Mouse (Mus musculus) spleen, adult 2 months (tissue): ENCODE measurements at regions not wholly inside any gene's neighbourhood (a gene's known extent, or its start where the extent isn't known, plus 50 kb on each side); places are given as distances from the start of the nearest gene placed in this dataset.

Experiments
- DNase-seq, 2 experiments: peaks; one replicate each; pipeline versions ENCODE4 v3.0.0 to v3.0.0-alpha.2; 2012 to 2021; ENCODE audit warnings: low spot score in 2 of 2, low read depth in 1 of 2
- H3K27ac ChIP-seq: fragments of 200-500 bp; 2 replicates; pipeline ENCODE4 v1.5.1; 2012; ENCODE audit warnings: low read length, inconsistent platforms; ENCODE audit not compliant: insufficient read depth
- H3K27me3 ChIP-seq: fragments of 200-500 bp; 2 replicates; pipeline ENCODE4 v1.6.1; 2012; ENCODE audit warnings: mild to moderate bottlenecking, moderate library complexity, low read length, inconsistent platforms; ENCODE audit not compliant: control insufficient read depth, insufficient read depth
- H3K36me3 ChIP-seq: fragments of 200-500 bp; 2 replicates; pipeline ENCODE4 v1.6.1; 2012; ENCODE audit warnings: mild to moderate bottlenecking, low read length, inconsistent platforms; ENCODE audit not compliant: control insufficient read depth, insufficient read depth
- H3K4me1 ChIP-seq: fragments of 200-500 bp; 2 replicates; pipeline ENCODE4 v1.6.1; 2011; ENCODE audit warnings: inconsistent platforms; ENCODE audit not compliant: control insufficient read depth, insufficient read depth, insufficient read length
- H3K4me3 ChIP-seq: fragments of 200-500 bp; 2 replicates; pipeline ENCODE4 v1.5.1; 2011; ENCODE audit warnings: mild to moderate bottlenecking, inconsistent platforms; ENCODE audit not compliant: insufficient read depth, insufficient read length; ENCODE audit errors: extremely low read depth
- CTCF ChIP-seq: fragments of 200-500 bp; IDR thresholded peaks from 2 replicates; pipeline ENCODE4 v1.5.1; 2011; ENCODE audit warnings: mild to moderate bottlenecking, inconsistent platforms; ENCODE audit not compliant: insufficient read depth, insufficient read length, insufficient replicate concordance; ENCODE audit errors: extremely low read depth
- POLR2A ChIP-seq: fragments of 200-500 bp; IDR thresholded peaks from 2 replicates; pipeline ENCODE4 v1.6.1; 2011; ENCODE audit warnings: low read depth, low read length, inconsistent platforms
- WGBS: fragments of 180-500 bp; shearing (Covaris S2); methylation state at CpG from one replicate; pipeline ENCODE4 v1.1.7; 2018; 5-methylcytosine and 5-hydroxymethylcytosine counted together

GRCm38 (mm10) chr5:120280991-120281602 lies 150.4 kb upstream of the Lhx5 start:
- peaks cover 9% of the 10 kb centered on the region for H3K27me3 ChIP-seq
- TF ChIP-seq POLR2A, result no peak
- TF ChIP-seq CTCF, result no peak
- DNase-seq, result no peak
- 11% methylated on average over 22 of the region's 22 CpGs for WGBS
- H3K36me3 ChIP-seq, result no peaks in the 10 kb centered on the region
- H3K27ac ChIP-seq, result no peak overlapping the region
- H3K4me3 ChIP-seq, result no peak overlapping the region
- no peaks in the 10 kb centered on the region for H3K4me1 ChIP-seq

- no peaks in the 10 kb centered on the region for H3K36me3 ChIP-seq
- TF ChIP-seq POLR2A (no peak), CTCF (no peak)
- no peak overlapping the region for H3K4me3 ChIP-seq
- peaks cover 9% of the 10 kb centered on the region for H3K27me3 ChIP-seq
- no peak overlapping the region for H3K27ac ChIP-seq
- DNase-seq, result no peak
- WGBS, result 38% methylated on average over 18 of the region's 18 CpGs
- no peaks in the 10 kb centered on the region; the same call in 1 of the 2 replicates for H3K4me1 ChIP-seq
Observed at GRCm38 (mm10) chr5:120281840-120282565, 149.5 kb upstream of the Lhx5 start.

- no peak for DNase-seq
- H3K36me3 ChIP-seq, result no peaks in the 10 kb centered on the region
- H3K4me3 ChIP-seq, result no peak overlapping the region
- H3K27ac ChIP-seq, result no peak overlapping the region
- WGBS, result 51% methylated on average over 8 of the region's 8 CpGs
- TF ChIP-seq CTCF (no peak), POLR2A (no peak)
- peaks cover 2% of the 10 kb centered on the region; the same call in 1 of the 2 replicates for H3K4me1 ChIP-seq
- H3K27me3 ChIP-seq, result peaks cover 7% of the 10 kb centered on the region
Observed at GRCm38 (mm10) chr5:120284625-120285024, 146.9 kb upstream of the Lhx5 start.

GRCm38 (mm10) chr5:120285036-120285435 lies 146.5 kb upstream of the Lhx5 start:
- WGBS, result 37% methylated on average over 9 of the region's 9 CpGs
- Histone ChIP-seq H3K27me3 (peaks cover 4% of the 10 kb centered on the region), H3K36me3 (no peaks in the 10 kb centered on the region), H3K4me1 (peaks cover 2% of the 10 kb centered on the region; the same call in 1 of the 2 replicates), H3K27ac (no peak overlapping the region), H3K4me3 (no peak overlapping the region)
- no peak for DNase-seq
- no peak for TF ChIP-seq CTCF

- DNase-seq, result no peak
- TF ChIP-seq CTCF, result no peak
- TF ChIP-seq POLR2A, result no peak
- Histone ChIP-seq H3K4me3 (no peak overlapping the region), H3K4me1 (peaks cover 2% of the 10 kb centered on the region; the same call in 1 of the 2 replicates), H3K36me3 (no peaks in the 10 kb centered on the region), H3K27me3 (peaks cover 1% of the 10 kb centered on the region; the same call in 1 of the 2 replicates), H3K27ac (no peak overlapping the region)
- WGBS, result 45% methylated on average over 4 of the region's 4 CpGs
Observed at GRCm38 (mm10) chr5:120286787-120287186, 144.7 kb upstream of the Lhx5 start.

- DNase-seq, result no peak
- peaks cover 1% of the 10 kb centered on the region; the same call in 1 of the 2 replicates for H3K27me3 ChIP-seq
- H3K4me3 ChIP-seq, result no peak overlapping the region
- peaks cover 2% of the 10 kb centered on the region; the same call in 1 of the 2 replicates for H3K4me1 ChIP-seq
- no peak overlapping the region for H3K27ac ChIP-seq
- TF ChIP-seq CTCF (no peak), POLR2A (no peak)
- H3K36me3 ChIP-seq, result no peaks in the 10 kb centered on the region
- WGBS, result 23% methylated on average over 23 of the region's 23 CpGs
Observed at GRCm38 (mm10) chr5:120288036-120288684, 143.3 kb upstream of the Lhx5 start.
